Mouse (Mus musculus) liver, embryonic 15.5 days (tissue): ENCODE measurements around the gene Ccdc115. TPM values are rescaled to one million over a fixed set of nuclear protein-coding genes. Genes with fewer than 3 reads are reported as not detected.
A peak's percentile ranks its signal among the peaks of the same experiment; 100 is the strongest.

Experiments
- ATAC-seq: fragments of 200-750 bp; cut with Nextera tagmentation; 2 replicates; pipeline ENCODE4 v1.8.0; 2017; ENCODE audit warnings: moderate number of reproducible peaks, mild to moderate bottlenecking, moderate library complexity; ENCODE audit not compliant: insufficient read depth
- H3K27ac ChIP-seq: fragments of 300-500 bp; sonication (generic); replicated peaks from 2 replicates; pipeline ENCODE4 v1.5.1; 2015; ENCODE audit warnings: mild to moderate bottlenecking, inconsistent platforms
- H3K27me3 ChIP-seq: fragments of 300-500 bp; sonication (generic); 2 replicates; pipeline ENCODE4 v1.6.1; 2015; ENCODE audit warnings: mild to moderate bottlenecking, inconsistent platforms
- H3K36me3 ChIP-seq: fragments of 300-500 bp; sonication (generic); replicated peaks from 2 replicates; pipeline ENCODE4 v1.6.1; 2015; ENCODE audit warnings: moderate library complexity, mild to moderate bottlenecking, inconsistent platforms
- H3K4me1 ChIP-seq: fragments of 300-500 bp; sonication (generic); replicated peaks from 2 replicates; pipeline ENCODE4 v1.6.1; 2015; ENCODE audit warnings: inconsistent platforms
- H3K4me2 ChIP-seq: fragments of 300-500 bp; sonication (generic); 2 replicates; pipeline ENCODE4 v1.6.1; 2015; ENCODE audit warnings: moderate library complexity, mild to moderate bottlenecking, inconsistent platforms
- H3K4me3 ChIP-seq: fragments of 300-500 bp; sonication (generic); replicated peaks from 2 replicates; pipeline ENCODE4 v1.5.1; 2015; ENCODE audit warnings: mild to moderate bottlenecking, inconsistent platforms
- H3K9ac ChIP-seq: fragments of 300-500 bp; sonication (generic); 2 replicates; pipeline ENCODE4 v1.6.1; 2015; ENCODE audit warnings: moderate library complexity, mild to moderate bottlenecking, inconsistent platforms
- H3K9me3 ChIP-seq: fragments of 300-500 bp; sonication (generic); replicated peaks from 2 replicates; pipeline ENCODE4 v1.6.1; 2016; ENCODE audit warnings: inconsistent platforms
- WGBS: fragments of 180-500 bp; shearing (Covaris S2); methylation state at CpG from one replicate; pipeline ENCODE4 v1.1.7; 2015; ENCODE audit warnings: mixed read lengths; ENCODE audit not compliant: insufficient replicate concordance; 5-methylcytosine and 5-hydroxymethylcytosine counted together
- polyA plus RNA-seq: library from polyadenylated mRNA; unstranded; fragments of >200 nt; fragmentation: Nextera tagmentation; extraction: Ambion mirVana; gene quantifications from 2 replicates; pipeline ENCODE4 v1.2.1, GENCODE M21; 2015

Ccdc115 gene
- polyA plus RNA-seq, result 22.2 and 25.0 TPM in 2 replicates

DNA sequence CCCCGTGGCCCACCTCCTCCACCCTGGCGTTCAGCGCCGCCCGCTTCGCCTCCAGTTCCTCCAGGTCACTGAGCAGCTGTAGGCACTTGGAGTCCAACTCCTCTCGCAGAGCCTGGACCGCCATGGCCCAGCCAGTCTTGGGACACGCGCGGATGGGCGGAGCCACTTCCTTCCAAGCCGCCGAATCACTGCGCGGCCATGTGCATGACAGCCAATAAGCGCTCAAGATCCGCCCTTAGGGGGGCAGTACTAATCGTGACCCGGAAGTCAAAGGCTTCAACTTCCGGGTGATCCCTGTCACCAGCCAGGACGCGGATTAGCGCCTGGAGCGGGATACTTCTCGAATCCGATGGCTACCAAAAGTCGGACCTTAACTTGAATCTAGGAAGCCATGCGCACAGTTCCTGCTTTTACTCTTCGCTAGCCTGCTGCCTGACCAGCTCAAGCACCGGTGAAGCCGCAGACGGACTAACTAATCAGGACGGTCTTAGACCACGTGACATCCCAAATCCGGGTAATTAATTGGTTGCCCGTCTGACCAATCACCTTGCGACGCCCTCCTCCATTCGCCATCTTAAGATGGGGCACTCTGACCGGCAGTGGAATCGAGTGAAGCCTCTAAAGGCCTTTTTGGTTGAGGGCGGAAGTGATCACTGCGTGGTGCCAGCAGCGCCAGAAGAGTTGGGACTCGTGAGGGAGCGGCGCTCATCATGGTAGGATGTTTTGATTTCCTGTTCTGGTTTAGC, at the start of gene Ccdc115, which contains the start of gene Imp4:
TSS of gene Ccdc115 (minus strand) at position 458 of the 746 bp plus-strand sequence.
TSS of gene Imp4 (plus strand) at position 637 of the 746 bp plus-strand sequence.
- ATAC-seq, result peak; percentile 95
- H3K9ac ChIP-seq, result peak within 1 kb of the TSS; percentile 62
- H3K4me1 ChIP-seq, result peaks cover 39% of the 10 kb centered on the region
- peak within 1 kb of the TSS; percentile 87 for H3K4me2 ChIP-seq
- no peaks in the 10 kb centered on the region for H3K9me3 ChIP-seq
- no peaks in the 10 kb centered on the region for H3K27me3 ChIP-seq
- peak within 1 kb of the TSS; percentile 71 for H3K27ac ChIP-seq
- peaks cover 33% of the 10 kb centered on the region for H3K36me3 ChIP-seq
- peak within 1 kb of the TSS; percentile 76 for H3K4me3 ChIP-seq
- under 1% methylated on average over 48 of the region's 48 CpGs for WGBS

DNA sequence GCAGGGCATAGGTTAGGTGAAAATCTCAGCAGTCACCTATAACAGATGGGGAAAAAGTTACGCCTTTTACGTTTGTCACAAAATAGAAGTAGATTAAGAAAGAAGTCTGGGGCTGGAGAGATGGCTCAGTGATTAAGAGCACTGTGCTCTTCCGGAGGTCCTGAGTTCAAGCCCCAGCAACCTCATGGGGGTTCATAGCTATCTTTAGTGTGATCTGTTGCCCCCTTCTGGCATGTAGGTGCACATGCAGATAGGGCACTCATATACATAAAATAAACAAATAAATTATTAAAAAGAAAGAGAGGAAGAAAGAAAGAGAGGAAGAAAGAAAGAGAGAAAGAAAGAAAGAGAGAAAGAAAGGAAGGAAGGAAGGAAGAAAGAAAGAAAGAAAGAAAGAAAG, 47.9 kb upstream of the Ccdc115 start:
- H3K27ac ChIP-seq, result no peak overlapping the region
- no peaks in the 10 kb centered on the region for H3K36me3 ChIP-seq
- 67% methylated on average over 3 of the region's 3 CpGs for WGBS
- H3K4me3 ChIP-seq, result no peak overlapping the region
- H3K9ac ChIP-seq, result no peak overlapping the region
- no peaks in the 10 kb centered on the region for H3K9me3 ChIP-seq
- no peak overlapping the region for H3K4me2 ChIP-seq
- H3K27me3 ChIP-seq, result no peaks in the 10 kb centered on the region
- ATAC-seq, result no peak
- H3K4me1 ChIP-seq, result peaks cover 10% of the 10 kb centered on the region

DNA sequence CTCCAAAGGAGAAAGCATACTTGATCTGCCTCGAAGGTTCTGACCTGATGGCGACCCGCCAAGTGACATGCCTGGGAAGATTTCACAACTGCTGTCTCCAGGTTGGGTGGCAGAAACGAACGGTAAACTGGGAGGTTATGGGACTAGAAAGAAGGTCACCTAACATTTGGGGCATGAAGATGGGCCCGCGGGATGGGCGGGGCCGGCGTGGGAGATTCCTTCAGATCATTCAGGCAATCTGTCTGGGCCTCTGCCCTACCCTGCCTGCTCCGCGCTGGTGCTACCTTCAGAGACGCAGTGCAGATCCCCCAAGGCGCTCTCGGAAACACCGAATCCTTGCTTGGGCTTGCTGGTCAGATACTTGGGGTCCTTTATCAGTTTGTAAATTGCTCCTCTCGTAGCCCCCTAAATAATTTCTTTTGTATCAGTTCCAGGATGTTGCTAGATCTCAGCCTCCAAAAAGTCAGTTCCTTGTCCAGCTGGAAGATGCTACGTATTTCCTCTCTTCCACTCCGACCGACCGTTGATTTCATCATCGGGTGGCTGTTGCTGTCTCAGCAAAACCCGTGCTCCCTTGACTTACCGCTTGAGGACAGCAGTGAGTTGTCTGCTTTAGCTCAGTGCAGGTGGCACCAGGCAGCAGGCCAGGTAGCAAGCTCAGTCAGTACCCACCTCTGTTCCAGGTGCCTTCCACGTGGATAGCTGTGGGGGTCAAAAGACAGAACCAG, 46.2 kb upstream of the Ccdc115 start:
- Histone ChIP-seq H3K4me1 (peaks cover 12% of the 10 kb centered on the region), H3K27ac (peak overlapping the region; percentile 53; the same call in 1 of the 2 replicates), H3K9me3 (no peaks in the 10 kb centered on the region), H3K9ac (no peak overlapping the region), H3K4me3 (peak overlapping the region; percentile 33), H3K4me2 (peak overlapping the region; percentile 59), H3K36me3 (no peaks in the 10 kb centered on the region), H3K27me3 (no peaks in the 10 kb centered on the region)
- ATAC-seq, result peak; percentile 52
- WGBS, result 5% methylated on average over 25 of the region's 25 CpGs

DNA sequence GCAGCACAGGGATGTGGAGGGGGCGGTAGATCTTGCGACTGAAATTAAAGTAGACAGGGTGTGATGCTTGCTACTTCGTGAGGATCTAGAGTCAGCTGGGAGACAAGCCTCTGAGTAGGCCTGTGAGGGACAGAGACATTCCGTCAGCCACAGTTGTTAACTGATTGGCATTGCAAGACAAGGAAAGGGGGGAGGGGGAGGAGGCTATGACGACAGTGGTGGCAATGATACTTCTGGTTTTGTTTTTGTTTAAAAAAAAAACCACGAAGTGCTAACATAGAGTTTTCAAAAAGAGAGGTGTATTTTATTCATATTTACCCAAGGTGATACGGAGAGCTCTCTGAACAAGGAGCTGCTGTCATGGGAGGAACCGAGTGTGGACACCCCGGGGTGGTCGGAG, 45.0 kb upstream of the Ccdc115 start:
- H3K4me2 ChIP-seq, result no peak overlapping the region
- no peak overlapping the region for H3K9ac ChIP-seq
- H3K27ac ChIP-seq, result no peak overlapping the region
- H3K36me3 ChIP-seq, result no peaks in the 10 kb centered on the region
- WGBS, result 47% methylated on average over 10 of the region's 10 CpGs
- H3K4me1 ChIP-seq, result peaks cover 12% of the 10 kb centered on the region; the same call in 1 of the 2 replicates
- H3K4me3 ChIP-seq, result no peak overlapping the region
- no peaks in the 10 kb centered on the region for H3K27me3 ChIP-seq
- ATAC-seq, result no peak
- H3K9me3 ChIP-seq, result no peaks in the 10 kb centered on the region

GRCm38 (mm10) chr1:34481920-34482669, 42.6 kb upstream of the Ccdc115 start:
- Histone ChIP-seq H3K27ac (no peak overlapping the region), H3K4me2 (no peak overlapping the region), H3K9ac (no peak overlapping the region), H3K36me3 (no peaks in the 10 kb centered on the region), H3K9me3 (no peaks in the 10 kb centered on the region), H3K4me1 (peaks cover 12% of the 10 kb centered on the region; the same call in 1 of the 2 replicates), H3K27me3 (no peaks in the 10 kb centered on the region), H3K4me3 (no peak overlapping the region)
- no peak for ATAC-seq
- WGBS, result 22% methylated on average over 5 of the region's 5 CpGs

DNA sequence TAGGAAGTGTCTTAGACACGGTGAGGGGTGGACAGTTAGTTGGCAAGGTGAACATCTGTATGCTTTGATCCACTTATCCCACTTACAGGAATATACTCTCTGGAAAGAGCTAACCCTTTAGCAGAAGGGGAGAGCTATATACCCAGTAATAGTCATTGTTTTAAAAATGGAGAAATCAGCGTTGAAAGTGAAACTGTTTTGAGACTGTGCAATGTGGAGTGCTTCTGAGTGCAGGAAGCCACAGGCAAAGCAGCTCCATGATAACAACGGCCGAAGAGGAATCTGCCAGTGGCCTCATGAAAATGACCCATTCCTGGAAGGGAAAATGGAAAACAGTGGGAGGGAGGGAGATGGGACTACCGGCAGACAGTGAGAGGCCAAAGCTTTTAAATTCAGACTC, 41.3 kb upstream of the Ccdc115 start:
- no peak overlapping the region for H3K9ac ChIP-seq
- no peaks in the 10 kb centered on the region for H3K36me3 ChIP-seq
- no peak overlapping the region for H3K4me2 ChIP-seq
- no peaks in the 10 kb centered on the region for H3K27me3 ChIP-seq
- no peaks in the 10 kb centered on the region for H3K9me3 ChIP-seq
- WGBS, result 21% methylated on average over 5 of the region's 5 CpGs
- peaks cover 8% of the 10 kb centered on the region; the same call in 1 of the 2 replicates for H3K4me1 ChIP-seq
- no peak overlapping the region for H3K27ac ChIP-seq
- no peak for ATAC-seq
- no peak overlapping the region for H3K4me3 ChIP-seq

DNA sequence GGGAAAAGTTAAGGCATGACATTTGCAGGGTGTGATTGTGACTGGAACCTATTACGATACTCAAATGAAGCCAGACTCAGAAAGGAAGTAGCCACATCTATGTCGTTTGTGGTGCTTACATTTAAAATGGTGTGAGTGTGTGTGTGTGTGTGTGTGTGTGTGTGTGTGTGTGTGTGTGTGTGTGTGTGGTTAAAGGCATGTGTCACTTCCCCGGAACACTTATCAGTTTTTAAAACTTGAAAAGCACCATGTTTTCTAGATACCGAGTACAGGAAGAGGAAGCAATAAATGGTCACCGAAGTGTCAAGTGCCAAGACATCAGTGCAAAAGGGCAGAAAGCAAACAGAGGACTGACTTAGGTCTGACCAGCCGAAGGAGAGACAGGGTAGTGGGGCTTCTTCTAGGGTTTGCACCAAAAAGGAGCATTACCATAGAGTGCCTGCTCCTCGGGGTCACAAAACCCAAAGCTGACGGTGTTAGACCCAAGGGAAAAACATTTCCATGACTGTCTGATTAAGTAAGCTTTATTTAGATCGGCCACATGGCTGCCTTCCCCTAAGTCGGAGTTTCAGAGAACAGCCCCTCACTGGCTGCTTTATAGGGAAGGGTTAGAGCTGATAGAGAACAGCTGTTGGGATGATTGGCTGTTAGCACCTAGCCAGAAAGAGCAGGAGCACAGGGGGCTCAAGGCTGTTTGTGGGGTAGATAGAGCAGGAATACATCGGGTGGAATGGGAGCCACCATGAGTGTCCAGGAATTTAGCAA, 39.6 kb upstream of the Ccdc115 start:
- no peaks in the 10 kb centered on the region for H3K27me3 ChIP-seq
- no peaks in the 10 kb centered on the region for H3K36me3 ChIP-seq
- no peak overlapping the region for H3K4me3 ChIP-seq
- H3K4me2 ChIP-seq, result no peak overlapping the region
- H3K27ac ChIP-seq, result no peak overlapping the region
- H3K9me3 ChIP-seq, result no peaks in the 10 kb centered on the region
- WGBS, result 16% methylated on average over 11 of the region's 11 CpGs
- no peak overlapping the region for H3K9ac ChIP-seq
- ATAC-seq, result no peak
- 0 out of 2 replicates have a peak, but pooled peaks cover 2% of the 10 kb centered on the region for H3K4me1 ChIP-seq

GRCm38 (mm10) chr1:34472427-34473300, 33.2 kb upstream of the Ccdc115 start:
- Histone ChIP-seq H3K4me1 (peaks cover 6% of the 10 kb centered on the region; the same call in 1 of the 2 replicates), H3K27ac (peak overlapping the region; percentile 45; the same call in 1 of the 2 replicates), H3K27me3 (peaks cover 22% of the 10 kb centered on the region), H3K36me3 (no peaks in the 10 kb centered on the region), H3K9me3 (no peaks in the 10 kb centered on the region), H3K4me3 (peak overlapping the region; percentile 58), H3K9ac (peak overlapping the region; percentile 40), H3K4me2 (peak overlapping the region; percentile 77)
- under 1% methylated on average over 43 of the region's 43 CpGs for WGBS
- peak; percentile 69 for ATAC-seq

DNA sequence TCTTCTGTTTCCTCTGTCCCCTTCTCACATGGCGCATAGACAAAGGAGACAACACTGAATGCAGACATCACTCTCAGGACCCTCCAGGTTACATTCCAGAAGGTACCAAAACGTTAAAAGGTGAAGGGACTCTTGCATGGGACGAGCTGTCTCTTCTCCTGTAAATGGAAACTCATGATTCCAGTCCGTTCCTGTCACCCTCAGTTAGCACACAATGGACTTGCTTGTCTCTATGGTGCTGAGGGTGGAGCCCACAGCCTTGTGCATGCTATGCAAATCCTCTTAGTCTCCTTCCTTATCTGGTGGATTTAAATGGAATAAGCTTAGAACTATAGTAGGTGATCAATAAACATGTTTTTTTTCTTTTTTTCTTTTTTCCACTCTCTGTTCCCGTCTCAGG, 30.3 kb upstream of the Ccdc115 start:
- no peak overlapping the region for H3K9ac ChIP-seq
- ATAC-seq, result no peak
- peaks cover 12% of the 10 kb centered on the region for H3K4me1 ChIP-seq
- H3K4me3 ChIP-seq, result no peak overlapping the region
- WGBS, result 58% methylated on average over 5 of the region's 5 CpGs
- H3K36me3 ChIP-seq, result no peaks in the 10 kb centered on the region
- H3K4me2 ChIP-seq, result no peak overlapping the region
- no peak overlapping the region for H3K27ac ChIP-seq
- H3K27me3 ChIP-seq, result peaks cover 22% of the 10 kb centered on the region
- H3K9me3 ChIP-seq, result no peaks in the 10 kb centered on the region

DNA sequence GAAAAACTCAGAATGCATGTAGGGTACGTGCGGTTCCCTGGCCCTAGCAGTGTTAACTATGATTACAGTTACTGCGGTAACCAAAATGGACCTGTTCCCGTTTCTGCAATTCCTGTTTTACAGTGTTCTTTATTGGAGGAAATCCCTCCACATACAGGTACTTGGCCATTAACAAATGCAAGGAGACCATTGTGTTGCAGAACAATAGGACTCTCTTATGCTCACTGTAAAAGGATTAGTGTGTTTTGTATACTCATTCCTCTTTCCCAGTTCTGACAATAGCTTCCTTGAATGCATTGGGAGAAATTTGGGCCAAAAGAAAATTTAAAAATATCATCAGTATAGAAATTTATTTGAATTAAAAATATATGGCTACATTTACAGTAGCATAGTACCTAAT, 29.0 kb upstream of the Ccdc115 start:
- peaks cover 22% of the 10 kb centered on the region for H3K27me3 ChIP-seq
- peaks cover 15% of the 10 kb centered on the region for H3K4me1 ChIP-seq
- no peaks in the 10 kb centered on the region for H3K9me3 ChIP-seq
- no peak overlapping the region for H3K27ac ChIP-seq
- H3K4me2 ChIP-seq, result no peak overlapping the region
- H3K36me3 ChIP-seq, result no peaks in the 10 kb centered on the region
- no peak overlapping the region for H3K9ac ChIP-seq
- no peak for ATAC-seq
- no peak overlapping the region for H3K4me3 ChIP-seq
- WGBS, result 44% methylated on average over 4 of the region's 4 CpGs
